Mouse (Mus musculus): ENCODE results near the gene Slc5a5. TPM values are rescaled to one million over a fixed set of nuclear protein-coding genes. Genes with fewer than 3 reads are reported as not detected.
A peak's percentile ranks its signal among the peaks of the same experiment; 100 is the strongest.

The Slc5a5 gene
- total RNA-seq, 2 experiments from 2014 or later = 0.07 TPM; not detected in 1

- DNase-seq = no peak
- intact Hi-C loops (cut with DNase I) = no loop called here
Observed at GRCm38 (mm10) chr8:70887669-70888068, 4.9 kb downstream of the Slc5a5 start.

DNA sequence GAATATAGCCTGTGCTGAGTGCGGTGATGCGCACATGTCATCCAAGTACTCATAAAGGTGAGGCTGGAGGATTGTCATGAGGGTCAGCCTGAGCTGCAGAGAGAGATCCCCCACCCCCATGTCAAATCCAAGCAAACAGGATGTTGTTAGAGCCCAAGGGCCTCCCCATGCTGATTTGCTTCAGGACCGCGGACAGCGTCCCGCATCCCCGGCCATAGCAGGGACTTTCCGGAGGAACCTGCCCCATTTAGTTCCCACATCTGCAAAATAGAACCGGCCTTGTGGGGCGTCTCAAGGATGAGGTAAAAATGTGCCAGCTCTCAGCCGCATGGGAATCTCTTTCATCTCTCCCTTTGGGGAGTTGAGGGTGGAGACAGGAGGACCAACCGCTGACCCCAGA is 6.9 kb downstream of the Slc5a5 start:
- intact Hi-C loops (cut with DNase I) = no loop called here
- DNase-seq = peak; percentile 57 to 68

- intact Hi-C loops (cut with DNase I) = no loop called here
- no peak for DNase-seq
Observed at GRCm38 (mm10) chr8:70884683-70885082, 7.9 kb downstream of the Slc5a5 start.

GRCm38 (mm10) chr8:70884186-70884585 is 8.4 kb downstream of the Slc5a5 start:
- intact Hi-C loops (cut with DNase I) = no loop called here
- no peak for DNase-seq

DNA sequence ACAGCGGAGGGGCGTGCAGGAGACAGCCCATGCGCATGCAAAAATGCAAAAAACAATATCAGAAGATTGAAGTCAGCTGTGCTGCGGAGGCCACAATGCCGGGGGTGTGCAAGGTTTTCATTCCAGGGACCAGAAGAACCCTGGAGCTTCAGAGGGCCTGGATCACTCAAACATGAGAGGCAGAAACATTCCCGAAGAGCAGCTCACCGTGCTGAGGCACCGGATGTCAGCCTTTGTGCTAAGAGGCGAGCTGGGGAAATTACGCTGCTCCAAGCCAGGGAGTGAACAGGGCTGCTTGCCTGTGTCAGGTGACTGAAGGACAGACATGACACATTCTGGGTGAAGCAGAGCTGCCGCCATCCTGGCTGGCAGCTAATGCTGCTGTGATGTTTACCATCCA is 12.0 kb downstream of the Slc5a5 start:
- intact Hi-C loops (cut with DNase I) = no loop called here

DNA sequence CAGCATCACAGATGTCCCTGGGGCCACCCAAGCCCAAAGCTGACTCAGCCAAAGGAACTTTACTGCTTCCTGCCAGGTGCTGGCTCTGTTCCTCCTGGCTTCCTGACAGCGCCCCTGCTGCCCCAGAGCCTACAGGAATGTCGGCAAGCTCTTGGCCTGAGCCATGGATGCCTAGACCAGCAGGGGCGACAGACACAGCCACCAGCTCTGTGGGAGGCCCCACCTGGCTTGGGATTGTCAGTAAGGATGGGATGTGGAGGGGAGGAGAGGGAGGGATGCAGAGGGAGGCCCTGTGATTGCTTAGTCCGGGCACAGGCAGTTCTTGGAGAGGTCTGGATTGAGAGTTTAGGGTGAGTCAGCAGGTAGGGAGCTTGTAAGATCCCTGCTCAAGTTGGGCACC is 12.4 kb downstream of the Slc5a5 start:
- DNase-seq = peak; percentile 57 to 74
- intact Hi-C loops (cut with DNase I) = no loop called here

More for the DNA sequence above, 12.0 kb downstream of the Slc5a5 start:
- no peak for DNase-seq

DNA sequence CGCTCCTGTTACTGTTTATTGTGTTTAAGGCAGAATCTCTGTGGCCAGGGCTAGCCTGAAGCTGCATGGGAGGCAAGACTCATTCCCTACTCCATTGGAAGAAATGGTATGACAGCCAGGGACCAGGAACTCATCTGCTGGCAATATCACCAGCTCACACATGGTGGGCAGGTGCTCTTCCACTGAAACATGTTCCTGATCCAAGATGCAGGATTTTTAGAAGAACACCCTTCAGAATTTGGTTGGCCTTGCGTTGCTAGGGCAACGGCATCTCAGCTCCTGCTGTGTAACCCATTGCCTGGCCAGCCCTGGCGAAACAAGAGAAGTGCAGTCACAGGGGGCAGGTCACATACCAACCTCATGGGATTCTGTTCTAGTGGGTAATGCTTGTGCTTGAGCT is 13.1 kb downstream of the Slc5a5 start:
- DNase-seq = no peak
- intact Hi-C loops (cut with DNase I) = no loop called here

- no peak for DNase-seq
- intact Hi-C loops (cut with DNase I) = no loop called here
Observed at GRCm38 (mm10) chr8:70878178-70878577, 14.4 kb downstream of the Slc5a5 start.

- intact Hi-C loops (cut with DNase I) = no loop called here
- DNase-seq = no peak
Observed at GRCm38 (mm10) chr8:70876382-70876781, 16.2 kb downstream of the Slc5a5 start.

GRCm38 (mm10) chr8:70874441-70874840 is 18.1 kb downstream of the Slc5a5 start:
- intact Hi-C loops (cut with DNase I) = no loop called here
- no peak for DNase-seq

DNA sequence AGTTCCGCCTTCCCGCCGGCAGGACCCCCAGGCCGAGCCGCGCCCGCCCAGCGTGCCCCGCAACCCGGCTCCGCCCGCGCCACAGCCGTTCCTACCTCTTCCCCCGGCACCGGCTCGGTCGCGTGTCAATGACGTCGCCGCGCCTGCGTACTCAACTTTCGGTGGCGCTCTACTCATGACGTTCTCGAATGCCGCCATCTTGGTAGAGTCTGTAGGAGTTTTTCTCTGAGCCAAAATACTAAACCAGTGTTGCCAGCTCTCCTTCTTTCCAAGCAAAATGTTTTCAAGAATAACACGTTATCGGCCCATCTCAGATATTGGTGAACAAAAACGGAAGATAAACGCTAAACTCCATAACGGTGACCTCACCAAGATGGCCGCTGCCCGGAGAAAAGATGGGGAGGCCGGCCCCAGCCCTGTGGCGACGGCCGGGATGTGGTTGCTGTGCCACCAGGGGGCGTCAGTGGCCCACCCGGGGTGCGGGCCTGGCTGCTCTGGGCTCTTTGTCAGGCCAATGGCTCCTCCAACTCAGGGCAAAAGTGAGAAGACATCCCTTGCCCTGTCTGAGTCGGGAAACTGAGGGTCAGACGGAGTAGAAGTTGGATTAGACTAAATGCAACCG is 19.1 kb downstream of the Slc5a5 start, which contains the start of gene Ccdc124:
TSS of gene Ccdc124 (minus strand) at position 572 of the 622 bp plus-strand sequence.
- intact Hi-C loops (cut with DNase I) = loop anchor here (1.0 kb wide), 1 partner anchor 21 kb away; no protein-coding TSS in a partner anchor
- DNase-seq = peak; percentile 96 to 98

GRCm38 (mm10) chr8:70872643-70873363 is 19.8 kb downstream of the Slc5a5 start:
- no peak for DNase-seq
- intact Hi-C loops (cut with DNase I) = loop anchor here (1.0 kb wide), 1 partner anchor 21 kb away; no protein-coding TSS in a partner anchor

- DNase-seq = no peak
- intact Hi-C loops (cut with DNase I) = no loop called here
Observed at GRCm38 (mm10) chr8:70871195-70871807, 21.3 kb downstream of the Slc5a5 start.

- peak; percentile 79 to 85 for DNase-seq
- intact Hi-C loops (cut with DNase I) = loop anchor here (1.0 to 2.0 kb wide), 2 partner anchors 25 to 49 kb away; no protein-coding TSS in a partner anchor
Observed at GRCm38 (mm10) chr8:70869601-70870041, 22.9 kb downstream of the Slc5a5 start.

DNA sequence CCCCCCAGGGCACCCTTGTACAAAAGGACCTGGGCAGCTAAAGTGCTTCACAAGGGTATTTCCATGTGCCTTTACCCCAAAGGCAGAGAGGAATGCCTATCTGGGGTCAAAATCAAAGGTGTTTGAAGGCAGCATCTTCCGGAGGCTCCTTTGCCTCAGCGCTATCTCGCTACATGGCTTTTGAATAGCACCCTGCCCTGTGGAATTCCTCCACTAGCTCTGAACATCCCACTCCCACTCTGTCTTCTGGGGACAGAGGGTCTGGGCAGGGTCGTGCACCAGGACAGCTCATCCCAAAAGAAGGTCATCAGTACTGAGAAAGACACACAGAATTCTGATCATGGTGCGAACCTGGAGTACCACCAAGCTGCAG is 23.4 kb downstream of the Slc5a5 start:
- intact Hi-C loops (cut with DNase I) = loop anchor here (1.0 to 2.0 kb wide), 2 partner anchors 25 to 48 kb away; no protein-coding TSS in a partner anchor
- no peak for DNase-seq

GRCm38 (mm10) chr8:70868559-70869198 is 23.9 kb downstream of the Slc5a5 start:
- DNase-seq = no peak

DNA sequence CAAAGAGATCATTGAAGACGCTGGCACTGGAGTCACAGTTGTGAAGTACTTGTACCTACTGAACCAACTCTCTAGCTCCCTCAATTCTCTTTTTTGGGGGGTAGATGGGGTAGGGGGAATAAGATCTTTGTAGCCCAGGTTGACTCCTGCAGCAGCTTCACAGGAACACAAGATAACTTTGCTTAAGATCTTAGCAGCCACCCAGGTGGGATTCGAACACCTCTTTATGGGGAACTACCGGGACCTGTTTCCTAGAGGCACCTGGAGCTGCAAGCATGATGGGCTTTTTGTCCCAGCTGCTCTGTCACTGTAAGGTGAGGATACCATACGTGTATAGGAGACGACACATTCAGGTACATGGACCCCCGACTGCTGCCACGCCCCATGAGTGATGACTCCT is 26.0 kb downstream of the Slc5a5 start:
- no peak for DNase-seq
- intact Hi-C loops (cut with DNase I) = no loop called here

More at GRCm38 (mm10) chr8:70868559-70869198, 23.9 kb downstream of the Slc5a5 start:
- intact Hi-C loops (cut with DNase I) = loop anchor here (1.0 to 2.0 kb wide), 2 partner anchors 24 to 48 kb away; no protein-coding TSS in a partner anchor

DNA sequence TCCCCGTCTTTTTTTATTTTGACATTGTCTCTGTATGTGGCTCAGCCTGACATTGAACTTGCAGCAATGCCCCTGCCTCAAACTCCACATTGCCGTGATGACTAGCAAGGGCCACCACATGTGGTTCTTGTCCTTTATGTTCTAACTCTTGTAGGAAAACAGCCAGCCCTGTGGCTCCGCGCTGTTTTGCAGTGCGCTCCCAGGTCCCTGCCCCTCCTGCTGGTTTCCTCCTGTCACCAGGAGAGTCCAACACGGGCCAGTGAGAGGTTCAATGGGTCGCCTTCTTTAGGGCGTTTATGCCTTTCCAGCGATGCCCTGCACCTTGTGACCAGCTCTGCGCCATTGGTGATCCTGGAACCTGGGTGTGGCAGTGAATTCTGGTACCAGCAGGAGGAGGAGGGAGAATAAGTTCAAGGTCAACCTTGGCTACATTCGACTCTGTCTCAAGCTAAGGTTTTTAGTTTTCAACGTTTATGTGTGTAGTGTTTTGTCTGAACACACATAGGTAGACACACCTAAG is 26.5 kb downstream of the Slc5a5 start:
- intact Hi-C loops (cut with DNase I) = no loop called here
- DNase-seq = no peak

GRCm38 (mm10) chr8:70865350-70866000 is 27.1 kb downstream of the Slc5a5 start:
- DNase-seq = peak; percentile 99
- intact Hi-C loops (cut with DNase I) = no loop called here

DNA sequence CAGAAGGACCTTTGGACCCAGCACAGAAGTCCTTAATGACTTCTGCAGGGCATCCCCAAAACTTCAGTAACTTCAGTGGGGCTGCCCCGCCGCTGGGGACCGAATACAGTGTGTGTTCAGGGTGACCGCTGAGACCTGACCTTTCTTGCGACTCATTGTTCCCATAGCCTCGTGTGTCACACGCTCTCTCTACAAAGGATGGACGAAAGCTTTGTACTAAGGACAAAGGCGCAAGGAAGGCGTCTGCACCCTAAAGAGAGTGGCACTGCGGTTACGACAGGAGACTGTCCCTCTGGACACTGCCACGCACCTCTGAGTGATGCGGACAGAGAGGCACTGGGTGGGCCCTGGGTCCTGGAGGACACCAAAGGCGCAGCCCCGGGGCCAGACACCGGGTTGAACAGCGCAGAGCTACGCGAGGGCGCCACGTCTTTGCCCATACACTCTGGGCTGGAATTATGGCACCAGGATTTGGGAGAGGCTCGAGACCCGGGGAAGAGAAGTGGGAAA is 27.8 kb downstream of the Slc5a5 start:
- peak; percentile 37 to 45 for DNase-seq
- intact Hi-C loops (cut with DNase I) = no loop called here
